Mouse (Mus musculus) forebrain, postnatal 0 days (tissue): ENCODE results near the gene Nsg1. TPM values are rescaled to one million over a fixed set of nuclear protein-coding genes. Genes with fewer than 3 reads are reported as not detected.

Source experiments
- ATAC-seq: fragments of 200-750 bp; cut with Nextera tagmentation; 2 replicates; pipeline ENCODE4 v1.8.0; 2017; ENCODE audit warnings: mild to moderate bottlenecking, moderate library complexity
- DNase-seq: peaks from one replicate; pipeline ENCODE4 v3.0.0-alpha.2; 2015
- H3K27ac ChIP-seq: fragments of 300-500 bp; sonication (generic); 2 replicates; pipeline ENCODE4 v1.5.1; 2014; ENCODE audit warnings: low read depth, mild to moderate bottlenecking, antibody characterized with exemption, low read length, moderate library complexity, mixed read lengths
- H3K27me3 ChIP-seq: fragments of 300-500 bp; sonication (generic); 2 replicates; pipeline ENCODE4 v1.6.1; 2014; ENCODE audit warnings: mild to moderate bottlenecking, low read length, mixed read lengths; ENCODE audit not compliant: insufficient read depth
- H3K36me3 ChIP-seq: fragments of 300-500 bp; sonication (generic); 2 replicates; pipeline ENCODE4 v1.6.1; 2014; ENCODE audit warnings: mild to moderate bottlenecking, moderate library complexity; ENCODE audit not compliant: insufficient read depth
- H3K4me1 ChIP-seq: fragments of 300-500 bp; sonication (generic); 2 replicates; pipeline ENCODE4 v1.6.1; 2014; ENCODE audit warnings: antibody characterized with exemption; ENCODE audit not compliant: insufficient read depth
- H3K4me2 ChIP-seq: fragments of 300-500 bp; sonication (generic); 2 replicates; pipeline ENCODE4 v1.6.1; 2014; ENCODE audit warnings: low read depth, mild to moderate bottlenecking, moderate library complexity
- H3K4me3 ChIP-seq: fragments of 300-500 bp; sonication (generic); 2 replicates; pipeline ENCODE4 v1.5.1; 2014; ENCODE audit warnings: low read depth, low read length, mixed read lengths
- H3K9ac ChIP-seq: fragments of 300-500 bp; sonication (generic); 2 replicates; pipeline ENCODE4 v1.6.1; 2014; ENCODE audit warnings: mild to moderate bottlenecking
- H3K9me3 ChIP-seq: fragments of 300-500 bp; sonication (generic); 2 replicates; pipeline ENCODE4 v1.6.1; 2016; ENCODE audit warnings: low read length
- CTCF ChIP-seq: sonication (generic); IDR thresholded peaks from 2 replicates; pipeline ENCODE4 v1.5.1; 2016; ENCODE audit warnings: antibody characterized with exemption, control low read depth, low read depth
- WGBS: fragments of 180-500 bp; shearing (Covaris S2); extraction: QIAGEN DNeasy Blood & Tissue Kit; methylation state at CpG from one replicate; pipeline ENCODE4 v1.1.7; 2014; 5-methylcytosine and 5-hydroxymethylcytosine counted together
- polyA plus RNA-seq: library from polyadenylated mRNA; unstranded; fragments of >200 nt; fragmentation: Nextera tagmentation; extraction: Ambion mirVana; gene quantifications from 2 replicates; pipeline ENCODE4 v1.2.1, GENCODE M21; 2015
- total RNA-seq: library from RNA; depleted of rRNA; stranded (reverse); fragments of >200 nt; gene quantifications from 2 replicates; pipeline ENCODE4 v1.2.3, GENCODE M21; 2014; rRNA removed

Nsg1 gene
- total RNA-seq = 1,532 and 1,817 TPM in 2 replicates
- polyA plus RNA-seq = 1,881 and 1,970 TPM in 2 replicates

- DNase-seq = no peak
- Histone ChIP-seq H3K4me2 (peak within 1 kb of the TSS; percentile 90), H3K27me3 (no peaks in the 10 kb centered on the region), H3K36me3 (peaks cover 27% of the 10 kb centered on the region), H3K4me1 (peaks cover 26% of the 10 kb centered on the region), H3K9me3 (no peaks in the 10 kb centered on the region), H3K4me3 (peak within 1 kb of the TSS; percentile 89), H3K9ac (peak within 1 kb of the TSS; percentile 100), H3K27ac (peak within 1 kb of the TSS; percentile 99)
- peak; percentile 40 for ATAC-seq
- WGBS = 8% methylated on average over 35 of the region's 35 CpGs
- TF ChIP-seq CTCF = no peak; the same call in 1 of the 2 replicates
These were observed at the start of gene Nsg1 for GRCm38 (mm10) chr5:38159634-38160413. Gene Nsg1, minus strand, starts transcription at chr5:38159907.

GRCm38 (mm10) chr5:38208985-38209384, 49.3 kb upstream of the Nsg1 start:
- Histone ChIP-seq H3K4me2 (no peak overlapping the region), H3K9ac (no peak overlapping the region), H3K36me3 (peaks cover 69% of the 10 kb centered on the region), H3K4me3 (no peak overlapping the region), H3K4me1 (no peaks in the 10 kb centered on the region), H3K27ac (no peak overlapping the region), H3K27me3 (no peaks in the 10 kb centered on the region), H3K9me3 (no peaks in the 10 kb centered on the region)
- TF ChIP-seq CTCF = no peak
- no peak for ATAC-seq
- no peak for DNase-seq
- 77% methylated on average over 8 of the region's 8 CpGs for WGBS

GRCm38 (mm10) chr5:38205303-38205726, 45.6 kb upstream of the Nsg1 start:
- H3K4me3 ChIP-seq = no peak overlapping the region
- 67% methylated on average over 7 of the region's 7 CpGs for WGBS
- H3K27ac ChIP-seq = no peak overlapping the region
- ATAC-seq = peak; percentile 63
- H3K4me1 ChIP-seq = no peaks in the 10 kb centered on the region
- no peaks in the 10 kb centered on the region for H3K27me3 ChIP-seq
- TF ChIP-seq CTCF = no peak
- no peaks in the 10 kb centered on the region for H3K9me3 ChIP-seq
- no peak overlapping the region for H3K4me2 ChIP-seq
- H3K9ac ChIP-seq = no peak overlapping the region
- H3K36me3 ChIP-seq = peaks cover 70% of the 10 kb centered on the region
- no peak for DNase-seq

- TF ChIP-seq CTCF = no peak
- no peak overlapping the region for H3K27ac ChIP-seq
- no peaks in the 10 kb centered on the region for H3K27me3 ChIP-seq
- no peak for ATAC-seq
- no peaks in the 10 kb centered on the region for H3K4me1 ChIP-seq
- H3K4me3 ChIP-seq = no peak overlapping the region
- no peak for DNase-seq
- no peak overlapping the region for H3K9ac ChIP-seq
- 93% methylated on average over 2 of the region's 2 CpGs for WGBS
- peaks cover 51% of the 10 kb centered on the region for H3K36me3 ChIP-seq
- no peak overlapping the region for H3K4me2 ChIP-seq
- H3K9me3 ChIP-seq = no peaks in the 10 kb centered on the region
These were observed 40.0 kb upstream of the Nsg1 start for GRCm38 (mm10) chr5:38199686-38200085.

GRCm38 (mm10) chr5:38197482-38197823, 37.7 kb upstream of the Nsg1 start:
- no peak overlapping the region for H3K4me3 ChIP-seq
- H3K4me2 ChIP-seq = no peak overlapping the region
- H3K36me3 ChIP-seq = peaks cover 29% of the 10 kb centered on the region
- no peaks in the 10 kb centered on the region for H3K4me1 ChIP-seq
- no peaks in the 10 kb centered on the region for H3K27me3 ChIP-seq
- 17% methylated on average over 7 of the region's 7 CpGs for WGBS
- TF ChIP-seq CTCF = peak; percentile 97
- ATAC-seq (peak; percentile 88), DNase-seq (peak; percentile 93)
- H3K9ac ChIP-seq = no peak overlapping the region
- H3K9me3 ChIP-seq = no peaks in the 10 kb centered on the region
- no peak overlapping the region for H3K27ac ChIP-seq

GRCm38 (mm10) chr5:38196821-38197481, 37.2 kb upstream of the Nsg1 start:
- H3K4me3 ChIP-seq = no peak overlapping the region
- no peak overlapping the region for H3K9ac ChIP-seq
- H3K4me1 ChIP-seq = no peaks in the 10 kb centered on the region
- H3K9me3 ChIP-seq = no peaks in the 10 kb centered on the region
- H3K36me3 ChIP-seq = peaks cover 24% of the 10 kb centered on the region
- DNase-seq = no peak
- no peak for TF ChIP-seq CTCF
- 76% methylated on average over 5 of the region's 5 CpGs for WGBS
- ATAC-seq = no peak
- H3K27ac ChIP-seq = no peak overlapping the region
- no peaks in the 10 kb centered on the region for H3K27me3 ChIP-seq
- no peak overlapping the region for H3K4me2 ChIP-seq

GRCm38 (mm10) chr5:38195941-38196340, 36.2 kb upstream of the Nsg1 start:
- H3K4me2 ChIP-seq = no peak overlapping the region
- no peaks in the 10 kb centered on the region for H3K27me3 ChIP-seq
- H3K4me1 ChIP-seq = no peaks in the 10 kb centered on the region
- TF ChIP-seq CTCF = no peak
- H3K9ac ChIP-seq = no peak overlapping the region
- H3K36me3 ChIP-seq = peaks cover 15% of the 10 kb centered on the region
- H3K4me3 ChIP-seq = no peak overlapping the region
- H3K9me3 ChIP-seq = no peaks in the 10 kb centered on the region
- no peak for ATAC-seq
- DNase-seq = no peak
- no peak overlapping the region for H3K27ac ChIP-seq
